Mouse (Mus musculus) midbrain, embryonic 12.5 days (tissue): Measurements from ENCODE around the gene Cdc42se1. TPM values are rescaled to one million over a fixed set of nuclear protein-coding genes. Genes with fewer than 3 reads are reported as not detected.

Experiments
- ATAC-seq: fragments of 200-750 bp; cut with Nextera tagmentation; 2 replicates; pipeline ENCODE4 v1.8.0; 2017; ENCODE audit warnings: low read depth, moderate TSS enrichment, moderate library complexity; ENCODE audit not compliant: low FRiP score
- H3K27ac ChIP-seq: fragments of 300-500 bp; sonication (generic); replicated peaks from 2 replicates; pipeline ENCODE4 v1.5.1; 2016; ENCODE audit warnings: mild to moderate bottlenecking
- H3K27me3 ChIP-seq: fragments of 300-500 bp; sonication (generic); 2 replicates; pipeline ENCODE4 v1.6.1; 2016; ENCODE audit warnings: mild to moderate bottlenecking
- H3K36me3 ChIP-seq: fragments of 300-500 bp; sonication (generic); 2 replicates; pipeline ENCODE4 v1.6.1; 2016
- H3K4me1 ChIP-seq: fragments of 300-500 bp; sonication (generic); 2 replicates; pipeline ENCODE4 v1.6.1; 2016
- H3K4me2 ChIP-seq: fragments of 300-500 bp; sonication (generic); replicated peaks from 2 replicates; pipeline ENCODE4 v1.6.1; 2016; ENCODE audit warnings: mild to moderate bottlenecking, moderate library complexity
- H3K4me3 ChIP-seq: fragments of 300-500 bp; sonication (generic); 2 replicates; pipeline ENCODE4 v1.5.1; 2016; ENCODE audit warnings: mild to moderate bottlenecking
- H3K9ac ChIP-seq: fragments of 300-500 bp; sonication (generic); replicated peaks from 2 replicates; pipeline ENCODE4 v1.6.1; 2016; ENCODE audit warnings: mild to moderate bottlenecking, moderate library complexity
- H3K9me3 ChIP-seq: fragments of 300-500 bp; sonication (generic); 2 replicates; pipeline ENCODE4 v1.6.1; 2016; ENCODE audit warnings: mild to moderate bottlenecking
- WGBS: fragments of 180-500 bp; shearing (Covaris S2); methylation state at CpG from one replicate; pipeline ENCODE4 v1.1.7; 2016; 5-methylcytosine and 5-hydroxymethylcytosine counted together
- polyA plus RNA-seq: library from polyadenylated mRNA; unstranded; fragments of >200 nt; fragmentation: Nextera tagmentation; extraction: Ambion mirVana; gene quantifications from 2 replicates; pipeline ENCODE4 v1.2.1, GENCODE M21; 2016

The Cdc42se1 gene
- polyA plus RNA-seq, 1 experiment from 2014 or later: 91.0 TPM

DNA sequence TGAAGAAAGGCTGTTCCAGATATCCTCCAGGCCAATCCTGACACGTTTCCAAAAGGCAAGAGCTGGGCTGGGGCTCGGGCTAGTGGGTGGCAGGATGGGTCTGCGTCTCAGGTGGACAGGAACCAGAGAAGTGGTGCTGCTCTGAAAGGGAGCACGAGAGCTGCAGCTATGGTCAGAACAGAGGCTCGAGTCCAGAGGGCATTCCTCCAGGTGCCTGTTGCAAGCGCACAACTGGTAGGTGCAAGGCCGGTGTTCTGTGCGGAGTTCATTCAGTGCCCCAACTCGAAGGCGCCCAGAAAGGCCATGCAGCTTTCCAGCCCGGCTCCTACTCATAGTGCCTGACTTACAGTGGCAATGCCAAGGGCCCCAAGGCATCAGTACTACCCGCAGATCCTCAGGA lies 11.4 kb downstream of the Cdc42se1 start:
- WGBS: 87% methylated on average over 12 of the region's 12 CpGs
- Histone ChIP-seq H3K27ac (no peak overlapping the region), H3K9ac (no peak overlapping the region), H3K4me2 (no peak overlapping the region), H3K4me3 (no peak overlapping the region), H3K9me3 (no peaks in the 10 kb centered on the region), H3K36me3 (peaks cover 38% of the 10 kb centered on the region), H3K27me3 (no peaks in the 10 kb centered on the region), H3K4me1 (no peaks in the 10 kb centered on the region)
- no peak for ATAC-seq

GRCm38 (mm10) chr3:95240900-95241299 lies 12.4 kb downstream of the Cdc42se1 start:
- H3K4me1 ChIP-seq: no peaks in the 10 kb centered on the region
- peaks cover 29% of the 10 kb centered on the region for H3K36me3 ChIP-seq
- no peak overlapping the region for H3K4me3 ChIP-seq
- H3K4me2 ChIP-seq: no peak overlapping the region; the same call in 1 of the 2 replicates
- H3K9me3 ChIP-seq: no peaks in the 10 kb centered on the region
- no peak overlapping the region for H3K27ac ChIP-seq
- no peak overlapping the region for H3K9ac ChIP-seq
- no peak for ATAC-seq
- 32% methylated on average over 17 of the region's 17 CpGs for WGBS
- no peaks in the 10 kb centered on the region for H3K27me3 ChIP-seq

DNA sequence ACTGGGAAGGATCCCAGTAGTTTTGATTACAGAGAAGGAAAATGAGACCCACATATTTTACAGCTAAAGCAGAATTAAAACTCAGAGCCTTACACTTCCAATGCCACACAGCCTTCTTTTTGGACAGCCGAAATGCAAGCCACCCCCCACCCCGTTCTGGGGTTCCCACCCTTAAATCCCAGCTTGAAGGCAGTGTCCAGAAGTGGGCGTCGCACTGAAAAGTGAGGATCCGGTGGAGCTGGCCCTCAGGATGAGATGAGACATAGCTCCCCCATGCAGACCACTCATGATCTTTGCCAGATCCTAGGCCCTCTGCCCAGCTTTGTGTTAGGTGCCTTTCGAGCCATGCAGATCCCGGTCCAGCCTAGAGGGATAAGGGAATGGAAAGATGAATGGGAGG lies 13.0 kb downstream of the Cdc42se1 start, which contains the start of gene Gm128:
TSS of gene Gm128 (minus strand) at position 101 of the 400 bp plus-strand sequence.
- H3K36me3 ChIP-seq: peaks cover 23% of the 10 kb centered on the region
- no peak within 1 kb of the TSS for H3K27ac ChIP-seq
- no peaks in the 10 kb centered on the region for H3K27me3 ChIP-seq
- WGBS: 73% methylated on average over 7 of the region's 7 CpGs
- no peaks in the 10 kb centered on the region for H3K9me3 ChIP-seq
- H3K4me2 ChIP-seq: no peak within 1 kb of the TSS; the same call in 1 of the 2 replicates
- no peaks in the 10 kb centered on the region for H3K4me1 ChIP-seq
- H3K9ac ChIP-seq: no peak within 1 kb of the TSS
- H3K4me3 ChIP-seq: no peak within 1 kb of the TSS
- no peak for ATAC-seq

GRCm38 (mm10) chr3:95243086-95243485 lies 14.6 kb downstream of the Cdc42se1 start:
- ATAC-seq: no peak
- peaks cover 9% of the 10 kb centered on the region for H3K36me3 ChIP-seq
- no peak overlapping the region for H3K9ac ChIP-seq
- H3K9me3 ChIP-seq: no peaks in the 10 kb centered on the region
- no peaks in the 10 kb centered on the region for H3K4me1 ChIP-seq
- no peak overlapping the region for H3K4me3 ChIP-seq
- no peak overlapping the region for H3K4me2 ChIP-seq
- 91% methylated on average over 2 of the region's 2 CpGs for WGBS
- no peaks in the 10 kb centered on the region for H3K27me3 ChIP-seq
- no peak overlapping the region for H3K27ac ChIP-seq

- no peaks in the 10 kb centered on the region for H3K27me3 ChIP-seq
- WGBS: 91% methylated on average over 5 of the region's 5 CpGs
- no peak overlapping the region for H3K4me2 ChIP-seq
- no peaks in the 10 kb centered on the region for H3K4me1 ChIP-seq
- H3K4me3 ChIP-seq: no peak overlapping the region
- ATAC-seq: no peak
- H3K27ac ChIP-seq: no peak overlapping the region
- no peaks in the 10 kb centered on the region for H3K9me3 ChIP-seq
- H3K9ac ChIP-seq: no peak overlapping the region
- H3K36me3 ChIP-seq: no peaks in the 10 kb centered on the region
Measured at GRCm38 (mm10) chr3:95246465-95247231, 18.1 kb downstream of the Cdc42se1 start.

DNA sequence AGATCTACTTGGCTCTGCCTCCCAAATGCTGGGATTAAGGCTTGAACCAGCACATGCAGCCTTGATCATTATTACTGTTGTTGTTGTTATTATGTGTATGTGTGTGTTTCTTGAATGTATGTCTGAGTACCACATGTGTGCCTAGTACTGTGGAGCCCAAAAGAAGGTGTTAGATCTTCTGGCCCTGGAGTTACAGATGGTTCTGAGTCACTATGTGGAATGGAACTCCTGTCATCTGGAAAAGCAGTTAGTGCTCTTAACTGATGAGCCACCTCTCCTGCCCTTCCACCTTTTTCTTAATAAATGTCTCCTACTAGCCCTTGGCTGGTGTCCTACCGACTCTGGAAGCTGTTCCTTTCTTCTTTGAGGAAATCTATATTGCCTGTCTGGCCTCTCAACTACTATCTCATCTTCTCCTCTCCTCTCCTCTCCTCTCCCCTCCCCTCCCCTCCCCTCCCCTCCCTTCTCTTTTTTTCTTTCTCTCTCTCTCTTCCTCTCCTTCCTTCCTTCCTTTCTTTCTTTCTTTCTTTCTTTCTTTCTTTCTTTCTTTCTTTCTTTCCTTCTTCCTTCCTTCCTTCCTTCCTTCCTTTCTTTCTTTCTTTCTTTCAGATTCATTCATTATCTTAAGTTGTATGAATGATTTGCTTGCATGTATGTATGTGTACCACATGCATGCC lies 19.3 kb downstream of the Cdc42se1 start:
- 76% methylated on average over 1 of the region's 1 CpGs for WGBS
- Histone ChIP-seq H3K27ac (no peak overlapping the region), H3K4me3 (no peak overlapping the region), H3K4me2 (no peak overlapping the region), H3K4me1 (no peaks in the 10 kb centered on the region), H3K36me3 (peaks cover 3% of the 10 kb centered on the region; the same call in 1 of the 2 replicates), H3K27me3 (no peaks in the 10 kb centered on the region), H3K9me3 (no peaks in the 10 kb centered on the region), H3K9ac (no peak overlapping the region)
- no peak for ATAC-seq

- no peak overlapping the region for H3K9ac ChIP-seq
- 80% methylated on average over 5 of the region's 5 CpGs for WGBS
- H3K27ac ChIP-seq: no peak overlapping the region
- ATAC-seq: no peak
- no peaks in the 10 kb centered on the region for H3K27me3 ChIP-seq
- H3K4me2 ChIP-seq: no peak overlapping the region
- H3K36me3 ChIP-seq: peaks cover 26% of the 10 kb centered on the region
- H3K4me1 ChIP-seq: no peaks in the 10 kb centered on the region
- no peak overlapping the region for H3K4me3 ChIP-seq
- no peaks in the 10 kb centered on the region for H3K9me3 ChIP-seq
Measured at GRCm38 (mm10) chr3:95250361-95250760, 21.8 kb downstream of the Cdc42se1 start.

GRCm38 (mm10) chr3:95250783-95251424 lies 22.4 kb downstream of the Cdc42se1 start, which contains the start of gene Bnipl:
Gene Bnipl, minus strand, starts transcription at chr3:95251193.
- WGBS: 66% methylated on average over 7 of the region's 7 CpGs
- ATAC-seq: no peak
- Histone ChIP-seq H3K4me1 (no peaks in the 10 kb centered on the region), H3K27me3 (no peaks in the 10 kb centered on the region), H3K36me3 (peaks cover 32% of the 10 kb centered on the region), H3K9me3 (no peaks in the 10 kb centered on the region), H3K9ac (no peak within 1 kb of the TSS), H3K4me2 (no peak within 1 kb of the TSS), H3K4me3 (no peak within 1 kb of the TSS), H3K27ac (no peak within 1 kb of the TSS)

DNA sequence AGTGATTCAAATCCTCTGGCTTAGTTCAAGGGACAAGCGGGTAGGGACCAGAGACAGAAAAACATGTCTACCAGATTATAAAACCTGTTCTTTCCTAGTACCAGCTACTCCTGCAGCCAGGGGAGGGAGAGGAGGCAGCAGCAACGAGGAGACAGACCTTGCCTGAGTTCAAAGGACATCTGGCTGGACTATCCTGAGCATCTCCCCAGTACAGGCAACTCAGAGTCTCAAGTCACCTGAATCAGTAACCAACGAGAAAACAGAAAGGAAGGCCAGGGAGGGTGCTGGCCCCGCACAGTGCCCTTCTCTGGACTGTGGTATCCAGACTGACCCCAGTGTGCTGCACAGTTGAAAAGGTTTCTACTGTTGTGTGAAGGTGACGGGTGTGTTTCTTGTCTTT lies 28.4 kb downstream of the Cdc42se1 start:
- peaks cover 86% of the 10 kb centered on the region for H3K36me3 ChIP-seq
- WGBS: 90% methylated on average over 5 of the region's 5 CpGs
- H3K4me3 ChIP-seq: no peak overlapping the region
- H3K27ac ChIP-seq: no peak overlapping the region
- H3K9me3 ChIP-seq: no peaks in the 10 kb centered on the region
- H3K4me1 ChIP-seq: no peaks in the 10 kb centered on the region
- ATAC-seq: no peak
- no peaks in the 10 kb centered on the region for H3K27me3 ChIP-seq
- H3K9ac ChIP-seq: no peak overlapping the region
- H3K4me2 ChIP-seq: no peak overlapping the region

- no peak overlapping the region for H3K27ac ChIP-seq
- H3K9me3 ChIP-seq: 0 out of 2 replicates have a peak, but pooled peaks cover 3% of the 10 kb centered on the region
- H3K4me3 ChIP-seq: no peak overlapping the region
- H3K27me3 ChIP-seq: no peaks in the 10 kb centered on the region
- ATAC-seq: no peak
- WGBS: 93% methylated on average over 4 of the region's 4 CpGs
- peaks cover 78% of the 10 kb centered on the region for H3K36me3 ChIP-seq
- H3K4me2 ChIP-seq: no peak overlapping the region
- no peak overlapping the region for H3K9ac ChIP-seq
- no peaks in the 10 kb centered on the region for H3K4me1 ChIP-seq
Measured at GRCm38 (mm10) chr3:95261975-95262374, 33.4 kb downstream of the Cdc42se1 start.

- no peak overlapping the region for H3K4me3 ChIP-seq
- no peak overlapping the region for H3K4me2 ChIP-seq
- peaks cover 79% of the 10 kb centered on the region for H3K36me3 ChIP-seq
- H3K27me3 ChIP-seq: no peaks in the 10 kb centered on the region
- no peak overlapping the region for H3K9ac ChIP-seq
- no peak for ATAC-seq
- no peaks in the 10 kb centered on the region for H3K4me1 ChIP-seq
- no peak overlapping the region for H3K27ac ChIP-seq
- WGBS: 51% methylated on average over 11 of the region's 11 CpGs
- H3K9me3 ChIP-seq: 0 out of 2 replicates have a peak, but pooled peaks cover 3% of the 10 kb centered on the region
Measured at GRCm38 (mm10) chr3:95263089-95263739, 34.7 kb downstream of the Cdc42se1 start.
